Mouse (Mus musculus) spleen, adult 2 months (tissue): ENCODE measurements around the gene Nubp2.

Source experiments
- CTCF ChIP-seq: fragments of 200-500 bp; IDR thresholded peaks from 2 replicates; pipeline ENCODE4 v1.5.1; 2011; ENCODE audit warnings: mild to moderate bottlenecking, inconsistent platforms; ENCODE audit not compliant: insufficient read depth, insufficient read length, insufficient replicate concordance; ENCODE audit errors: extremely low read depth
- POLR2A ChIP-seq: fragments of 200-500 bp; IDR thresholded peaks from 2 replicates; pipeline ENCODE4 v1.6.1; 2011; ENCODE audit warnings: low read depth, low read length, inconsistent platforms

GRCm38 (mm10) chr17:24849733-24850064 is 36.5 kb downstream of the Nubp2 start:
- no peak for TF ChIP-seq POLR2A
- TF ChIP-seq CTCF: peak; percentile 13; the same call in 1 of the 2 replicates
